Mouse (Mus musculus) cerebral cortex, adult 2 months (tissue): ENCODE results near the gene Ptprm.

Source experiments
- WGBS: fragments of 180-500 bp; shearing (Covaris S2); methylation state at CpG from one replicate; pipeline ENCODE4 v1.1.7; 2018; 5-methylcytosine and 5-hydroxymethylcytosine counted together

Gene Ptprm

GRCm38 (mm10) chr17:66712456-66713205 is 641.6 kb downstream of the Ptprm start:
- WGBS: 95% methylated on average over 9 of the region's 9 CpGs

- WGBS: 74% methylated on average over 6 of the region's 6 CpGs
Measured at GRCm38 (mm10) chr17:66711221-66712016, 642.8 kb downstream of the Ptprm start.

- WGBS: 28% methylated on average over 4 of the region's 4 CpGs
Measured at GRCm38 (mm10) chr17:66710568-66710967, 643.7 kb downstream of the Ptprm start.

GRCm38 (mm10) chr17:66708748-66709147 is 645.5 kb downstream of the Ptprm start:
- WGBS: 96% methylated on average over 4 of the region's 4 CpGs

GRCm38 (mm10) chr17:66707684-66708083 is 646.6 kb downstream of the Ptprm start:
- 89% methylated on average over 8 of the region's 8 CpGs for WGBS

- WGBS: 50% methylated on average over 11 of the region's 11 CpGs
Measured at GRCm38 (mm10) chr17:66701358-66702184, 652.7 kb downstream of the Ptprm start.

GRCm38 (mm10) chr17:66699896-66700295 is 654.4 kb downstream of the Ptprm start:
- 90% methylated on average over 5 of the region's 5 CpGs for WGBS

- 86% methylated on average over 12 of the region's 12 CpGs for whole genome bisulfite sequencing
Measured at GRCm38 (mm10) chr17:66697650-66698049, 656.6 kb downstream of the Ptprm start.

GRCm38 (mm10) chr17:66696531-66697172 is 657.6 kb downstream of the Ptprm start:
- 60% methylated on average over 10 of the region's 10 CpGs for WGBS

- 74% methylated on average over 4 of the region's 4 CpGs for WGBS
Measured at GRCm38 (mm10) chr17:66694326-66694725, 659.9 kb downstream of the Ptprm start.

- 60% methylated on average over 21 of the region's 21 CpGs for WGBS
Measured at GRCm38 (mm10) chr17:66693676-66694304, 660.5 kb downstream of the Ptprm start.

- WGBS: 62% methylated on average over 16 of the region's 16 CpGs
Measured at GRCm38 (mm10) chr17:66692941-66693675, 661.1 kb downstream of the Ptprm start.

- WGBS: 49% methylated on average over 9 of the region's 9 CpGs
Measured at GRCm38 (mm10) chr17:66688179-66688578, 666.1 kb downstream of the Ptprm start.

- WGBS: 73% methylated on average over 4 of the region's 4 CpGs
Measured at GRCm38 (mm10) chr17:66687543-66687942, 666.7 kb downstream of the Ptprm start.

GRCm38 (mm10) chr17:66686701-66687489 is 667.4 kb downstream of the Ptprm start:
- WGBS: 59% methylated on average over 25 of the region's 25 CpGs

GRCm38 (mm10) chr17:66683411-66683810 is 670.8 kb downstream of the Ptprm start:
- 93% methylated on average over 8 of the region's 8 CpGs for WGBS

- WGBS: 35% methylated on average over 4 of the region's 4 CpGs
Measured at GRCm38 (mm10) chr17:66680662-66681061, 673.6 kb downstream of the Ptprm start.

GRCm38 (mm10) chr17:66674667-66675066 is 679.6 kb downstream of the Ptprm start:
- 90% methylated on average over 2 of the region's 2 CpGs for WGBS

- WGBS: 85% methylated on average over 16 of the region's 16 CpGs
Measured at GRCm38 (mm10) chr17:66671715-66672230, 682.5 kb downstream of the Ptprm start.
